Mouse (Mus musculus): Measurements from ENCODE around the gene Cntn5. TPM values are rescaled to one million over a fixed set of nuclear protein-coding genes. Genes with fewer than 3 reads are reported as not detected.

Cntn5 gene
- total RNA-seq (2023) = not detected

GRCm38 (mm10) chr9:10904616-10905363 lies at the start of gene Cntn5:
Gene Cntn5, minus strand, starts transcription at chr9:10904775.

Measured in B cell, adult 67 days (primary cell).